Mouse (Mus musculus): ENCODE data around the gene Gm20708. TPM values are rescaled to one million over a fixed set of nuclear protein-coding genes. Genes with fewer than 3 reads are reported as not detected.

Gene Gm20708
- polyA plus RNA-seq, 1 experiment from 2014 or later, result 0.16 TPM

DNA sequence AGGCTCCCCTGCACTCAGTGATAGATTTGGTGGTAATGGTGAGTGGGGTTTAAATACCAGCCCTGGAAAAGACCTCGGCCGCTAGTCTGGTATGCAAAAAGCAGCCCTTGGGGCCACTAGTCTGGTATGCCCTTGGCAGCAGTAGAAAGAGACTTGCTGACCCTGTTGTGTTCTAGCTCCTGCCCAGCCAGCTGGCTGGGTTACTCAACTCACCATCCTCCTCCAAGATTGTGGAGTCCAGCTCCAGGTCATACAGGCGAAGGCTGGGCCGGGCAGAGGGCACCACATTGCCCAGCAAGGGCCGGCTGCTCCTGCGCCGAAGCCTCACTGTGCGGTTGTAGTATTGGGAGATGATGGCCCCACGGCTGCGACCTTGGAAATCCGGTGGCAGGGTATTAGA, 31.4 kb upstream of the Gm20708 start:
- ATAC-seq (ENCODE audit: insufficient number of reproducible peaks, low FRiP score, low TSS enrichment, low read depth) (no peak), DNase-seq (ENCODE audit: low spot score) (no peak)
- Histone ChIP-seq H3K4me1 (ENCODE audit: control insufficient read depth, insufficient read depth, low read length) (peaks cover 25% of the 10 kb centered on the region), H3K9ac (ENCODE audit: low read length) (no peak overlapping the region), H3K9me3 (ENCODE audit: control insufficient read depth, low read length) (no peaks in the 10 kb centered on the region), H3K4me3 (ENCODE audit: low read depth, low read length) (no peak overlapping the region), H3K4me2 (ENCODE audit: low read depth, severe bottlenecking) (no peak overlapping the region), H3K27me3 (ENCODE audit: control insufficient read depth, insufficient read depth, low read length) (peaks cover 2% of the 10 kb centered on the region; the same call in 1 of the 2 replicates), H3K36me3 (ENCODE audit: control insufficient read depth, insufficient read depth, low read length) (peaks cover 5% of the 10 kb centered on the region), H3K27ac (replicated peaks; ENCODE audit: low read depth, low read length) (no peak overlapping the region)
- WGBS, result 97% methylated on average over 11 of the region's 11 CpGs

GRCm38 (mm10) chr11:117778851-117779433, 30.5 kb upstream of the Gm20708 start:
- peaks cover 27% of the 10 kb centered on the region for H3K4me1 ChIP-seq (ENCODE audit: control insufficient read depth, insufficient read depth, low read length)
- ATAC-seq (ENCODE audit: insufficient number of reproducible peaks, low FRiP score, low TSS enrichment, low read depth) (no peak), DNase-seq (ENCODE audit: low spot score) (peak; percentile 45)
- peak overlapping the region; percentile 63 for H3K27ac ChIP-seq (replicated peaks; ENCODE audit: low read depth, low read length)
- H3K9me3 ChIP-seq (ENCODE audit: control insufficient read depth, low read length), result no peaks in the 10 kb centered on the region
- H3K4me2 ChIP-seq (ENCODE audit: low read depth, severe bottlenecking), result peak overlapping the region; percentile 99
- peaks cover 3% of the 10 kb centered on the region; the same call in 1 of the 2 replicates for H3K36me3 ChIP-seq (ENCODE audit: control insufficient read depth, insufficient read depth, low read length)
- WGBS, result 56% methylated on average over 12 of the region's 12 CpGs
- H3K27me3 ChIP-seq (ENCODE audit: control insufficient read depth, insufficient read depth, low read length), result peaks cover 2% of the 10 kb centered on the region; the same call in 1 of the 2 replicates
- peak overlapping the region; percentile 1; the same call in 1 of the 2 replicates for H3K9ac ChIP-seq (ENCODE audit: low read length)
- peak overlapping the region; percentile 5; the same call in 1 of the 2 replicates for H3K4me3 ChIP-seq (ENCODE audit: low read depth, low read length)

DNA sequence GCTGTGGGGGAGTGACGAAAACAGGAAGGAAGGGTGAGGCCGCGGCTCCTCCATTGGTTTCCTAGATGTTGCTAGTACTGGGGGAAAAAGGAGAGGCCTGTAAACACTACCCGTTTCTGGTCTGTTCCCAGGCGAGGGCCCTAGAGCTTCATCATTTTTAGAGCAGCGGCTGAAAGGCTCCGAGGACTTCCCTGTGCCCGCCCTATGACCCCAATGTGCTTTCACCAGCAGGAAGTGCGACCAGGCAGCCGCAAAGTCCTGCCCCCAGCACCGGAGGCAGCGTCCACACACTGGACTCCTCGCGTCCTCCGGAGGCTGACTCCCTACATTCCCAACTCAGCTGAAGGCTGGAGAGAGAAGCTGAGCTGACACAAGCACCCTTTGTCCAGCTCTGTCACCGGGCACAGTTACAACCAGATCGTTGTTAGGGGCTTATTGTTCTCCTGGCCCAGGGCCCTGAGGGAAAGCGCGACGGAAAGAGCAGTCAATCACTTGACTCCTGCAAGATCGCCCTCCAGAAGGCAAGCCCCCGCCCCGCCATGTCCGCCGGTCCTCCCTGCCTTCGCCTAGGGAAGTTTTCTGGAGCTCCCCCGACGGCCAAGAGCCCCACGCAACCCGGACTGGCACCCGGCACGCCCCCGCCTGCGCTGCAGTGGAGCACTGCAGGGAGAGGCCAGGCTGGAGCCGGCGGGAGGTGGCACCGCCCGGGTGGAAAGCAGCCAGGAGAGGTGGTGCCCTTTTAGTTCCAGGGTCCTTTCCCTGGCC, 29.9 kb upstream of the Gm20708 start:
- Histone ChIP-seq H3K36me3 (ENCODE audit: control insufficient read depth, insufficient read depth, low read length) (peaks cover 3% of the 10 kb centered on the region; the same call in 1 of the 2 replicates), H3K27ac (replicated peaks; ENCODE audit: low read depth, low read length) (peak overlapping the region; percentile 63), H3K4me1 (ENCODE audit: control insufficient read depth, insufficient read depth, low read length) (peaks cover 27% of the 10 kb centered on the region), H3K4me2 (ENCODE audit: low read depth, severe bottlenecking) (peak overlapping the region; percentile 99), H3K9me3 (ENCODE audit: control insufficient read depth, low read length) (no peaks in the 10 kb centered on the region), H3K4me3 (ENCODE audit: low read depth, low read length) (peak overlapping the region; percentile 43), H3K27me3 (ENCODE audit: control insufficient read depth, insufficient read depth, low read length) (peaks cover 2% of the 10 kb centered on the region; the same call in 1 of the 2 replicates), H3K9ac (ENCODE audit: low read length) (peak overlapping the region; percentile 63)
- 4% methylated on average over 38 of the region's 38 CpGs for WGBS
- ATAC-seq (ENCODE audit: insufficient number of reproducible peaks, low FRiP score, low TSS enrichment, low read depth) (peak; percentile 16; the same call in 1 of the 2 replicates), DNase-seq (ENCODE audit: low spot score) (peak; percentile 79)

GRCm38 (mm10) chr11:117780199-117780515, 29.3 kb upstream of the Gm20708 start:
- peak; percentile 46 for ATAC-seq (ENCODE audit: insufficient number of reproducible peaks, low FRiP score, low TSS enrichment, low read depth)
- H3K9me3 ChIP-seq (ENCODE audit: control insufficient read depth, low read length), result no peaks in the 10 kb centered on the region
- peaks cover 27% of the 10 kb centered on the region for H3K4me1 ChIP-seq (ENCODE audit: control insufficient read depth, insufficient read depth, low read length)
- no peak for DNase-seq (ENCODE audit: low spot score)
- peak overlapping the region; percentile 99 for H3K4me2 ChIP-seq (ENCODE audit: low read depth, severe bottlenecking)
- peak overlapping the region; percentile 63 for H3K9ac ChIP-seq (ENCODE audit: low read length)
- peaks cover 2% of the 10 kb centered on the region; the same call in 1 of the 2 replicates for H3K27me3 ChIP-seq (ENCODE audit: control insufficient read depth, insufficient read depth, low read length)
- H3K4me3 ChIP-seq (ENCODE audit: low read depth, low read length), result peak overlapping the region; percentile 43
- H3K27ac ChIP-seq (replicated peaks; ENCODE audit: low read depth, low read length), result peak overlapping the region; percentile 63
- WGBS, result 3% methylated on average over 16 of the region's 17 CpGs
- peaks cover 3% of the 10 kb centered on the region; the same call in 1 of the 2 replicates for H3K36me3 ChIP-seq (ENCODE audit: control insufficient read depth, insufficient read depth, low read length)

GRCm38 (mm10) chr11:117780582-117781111, 28.8 kb upstream of the Gm20708 start:
- H3K4me1 ChIP-seq (ENCODE audit: control insufficient read depth, insufficient read depth, low read length), result peaks cover 27% of the 10 kb centered on the region
- H3K9ac ChIP-seq (ENCODE audit: low read length), result peak overlapping the region; percentile 63; the same call in 1 of the 2 replicates
- peak overlapping the region; percentile 63; the same call in 1 of the 2 replicates for H3K27ac ChIP-seq (replicated peaks; ENCODE audit: low read depth, low read length)
- no peaks in the 10 kb centered on the region for H3K9me3 ChIP-seq (ENCODE audit: control insufficient read depth, low read length)
- 0 out of 2 replicates have a peak, but pooled peaks cover under 1% of the 10 kb centered on the region for H3K36me3 ChIP-seq (ENCODE audit: control insufficient read depth, insufficient read depth, low read length)
- WGBS, result under 1% methylated on average over 19 of the region's 19 CpGs
- H3K27me3 ChIP-seq (ENCODE audit: control insufficient read depth, insufficient read depth, low read length), result peaks cover 2% of the 10 kb centered on the region; the same call in 1 of the 2 replicates
- ATAC-seq (ENCODE audit: insufficient number of reproducible peaks, low FRiP score, low TSS enrichment, low read depth) (peak; percentile 80), DNase-seq (ENCODE audit: low spot score) (peak; percentile 88)
- peak overlapping the region; percentile 43 for H3K4me3 ChIP-seq (ENCODE audit: low read depth, low read length)
- H3K4me2 ChIP-seq (ENCODE audit: low read depth, severe bottlenecking), result peak overlapping the region; percentile 99

- Histone ChIP-seq H3K4me3 (ENCODE audit: low read depth, low read length) (peak overlapping the region; percentile 2; the same call in 1 of the 2 replicates), H3K27ac (replicated peaks; ENCODE audit: low read depth, low read length) (peak overlapping the region; percentile 32), H3K9me3 (ENCODE audit: control insufficient read depth, low read length) (no peaks in the 10 kb centered on the region), H3K36me3 (ENCODE audit: control insufficient read depth, insufficient read depth, low read length) (no peaks in the 10 kb centered on the region), H3K4me2 (ENCODE audit: low read depth, severe bottlenecking) (peak overlapping the region; percentile 99), H3K27me3 (ENCODE audit: control insufficient read depth, insufficient read depth, low read length) (peaks cover 2% of the 10 kb centered on the region; the same call in 1 of the 2 replicates), H3K9ac (ENCODE audit: low read length) (no peak overlapping the region), H3K4me1 (ENCODE audit: control insufficient read depth, insufficient read depth, low read length) (peaks cover 27% of the 10 kb centered on the region)
- WGBS, result 20% methylated on average over 18 of the region's 18 CpGs
- DNase-seq (ENCODE audit: low spot score) (peak; percentile 39), ATAC-seq (ENCODE audit: insufficient number of reproducible peaks, low FRiP score, low TSS enrichment, low read depth) (no peak)
Observed at GRCm38 (mm10) chr11:117781199-117781821, 28.2 kb upstream of the Gm20708 start.

GRCm38 (mm10) chr11:117781993-117782704, 27.3 kb upstream of the Gm20708 start, which contains the start of the genes Tmc8 and Tmc6:
Gene Tmc8, plus strand, starts transcription at chr11:117782076.
Gene Tmc6, minus strand, starts transcription at chr11:117782198.
- Histone ChIP-seq H3K4me1 (ENCODE audit: control insufficient read depth, insufficient read depth, low read length) (peaks cover 29% of the 10 kb centered on the region), H3K36me3 (ENCODE audit: control insufficient read depth, insufficient read depth, low read length) (no peaks in the 10 kb centered on the region), H3K4me3 (ENCODE audit: low read depth, low read length) (peak within 1 kb of the TSS; percentile 43), H3K9me3 (ENCODE audit: control insufficient read depth, low read length) (no peaks in the 10 kb centered on the region), H3K27me3 (ENCODE audit: control insufficient read depth, insufficient read depth, low read length) (peaks cover 2% of the 10 kb centered on the region; the same call in 1 of the 2 replicates), H3K9ac (ENCODE audit: low read length) (peak within 1 kb of the TSS; percentile 28; the same call in 1 of the 2 replicates), H3K4me2 (ENCODE audit: low read depth, severe bottlenecking) (peak within 1 kb of the TSS; percentile 99), H3K27ac (replicated peaks; ENCODE audit: low read depth, low read length) (peak within 1 kb of the TSS; percentile 32)
- no peak for DNase-seq (ENCODE audit: low spot score)
- WGBS, result 46% methylated on average over 24 of the region's 24 CpGs
- ATAC-seq (ENCODE audit: insufficient number of reproducible peaks, low FRiP score, low TSS enrichment, low read depth), result no peak

All from limb, embryonic 11.5 days (tissue).